Mouse (Mus musculus) heart, adult 18-20 months (tissue): ENCODE results near the gene Eps8l3. TPM values are rescaled to one million over a fixed set of nuclear protein-coding genes. Genes with fewer than 3 reads are reported as not detected.
A peak's percentile ranks its signal among the peaks of the same experiment; 100 is the strongest.

Source experiments
- DNase-seq, 2 experiments: peaks; one replicate each; pipeline ENCODE4 v3.0.0; 2021 to 2022; ENCODE audit warnings: mixed read lengths in 1 of 2
- long read RNA-seq, 2 experiments: library from polyadenylated mRNA; stranded (forward); transcript quantifications; one replicate each; pipeline ENCODE4 v2.0.0; 2021
- total RNA-seq, 2 experiments: library from RNA; stranded (reverse); gene quantifications; 2 replicates each; pipeline ENCODE4 v1.2.3; 2021

Eps8l3 gene
- not detected for total RNA-seq
- long read RNA-seq, experiment 1: 0 reads
- long read RNA-seq, experiment 2: 0 reads

DNA sequence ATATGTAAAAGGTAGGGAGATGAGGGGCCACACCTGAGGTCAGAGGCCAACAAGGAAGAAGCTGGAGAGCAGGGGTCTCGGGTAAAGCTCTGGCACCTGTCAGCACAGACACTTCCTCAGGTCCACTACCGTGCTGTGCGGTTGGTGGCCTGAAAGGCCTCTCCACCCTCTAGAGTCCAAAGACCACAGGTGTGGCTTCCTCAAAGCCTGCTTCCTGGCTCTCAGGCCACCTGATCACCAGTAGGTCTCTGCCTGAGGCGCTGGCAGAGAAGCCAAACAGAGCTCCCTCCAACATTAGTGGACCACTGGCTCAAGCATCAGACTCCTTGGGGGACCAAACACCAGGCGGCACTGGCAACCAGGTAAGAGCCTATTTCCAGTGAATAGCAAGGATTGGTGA, at the start of gene Eps8l3:
Eps8l3 (plus strand) TSS at position 225 of the 400 bp plus-strand sequence.
- DNase-seq: no peak

DNA sequence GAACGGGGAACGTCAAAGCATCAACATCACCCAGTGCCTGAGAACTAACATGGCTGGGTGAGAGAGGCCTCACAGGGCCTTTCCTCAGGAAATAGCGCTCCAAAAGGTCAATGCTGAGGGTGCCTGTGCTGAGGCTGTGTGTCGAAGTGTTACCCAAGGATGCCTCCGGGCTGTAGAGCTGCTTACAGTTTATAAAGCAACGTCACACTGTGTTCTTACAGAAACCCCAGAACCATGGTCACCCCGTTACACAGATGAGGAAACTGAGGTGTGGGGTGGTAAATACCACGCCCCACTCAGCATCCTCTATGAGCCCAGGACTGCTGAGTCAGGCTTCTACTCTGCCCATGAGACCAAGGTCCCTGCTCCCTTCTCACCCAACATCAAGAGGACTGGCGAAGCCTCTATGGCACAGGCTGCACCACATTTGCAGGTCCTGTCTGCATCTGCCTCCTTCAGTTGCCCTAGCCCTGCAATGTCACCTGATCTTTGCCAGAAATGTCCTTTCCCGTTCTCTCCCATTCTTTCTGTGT, 49.1 kb upstream of the Eps8l3 start:
- DNase-seq: no peak

DNA sequence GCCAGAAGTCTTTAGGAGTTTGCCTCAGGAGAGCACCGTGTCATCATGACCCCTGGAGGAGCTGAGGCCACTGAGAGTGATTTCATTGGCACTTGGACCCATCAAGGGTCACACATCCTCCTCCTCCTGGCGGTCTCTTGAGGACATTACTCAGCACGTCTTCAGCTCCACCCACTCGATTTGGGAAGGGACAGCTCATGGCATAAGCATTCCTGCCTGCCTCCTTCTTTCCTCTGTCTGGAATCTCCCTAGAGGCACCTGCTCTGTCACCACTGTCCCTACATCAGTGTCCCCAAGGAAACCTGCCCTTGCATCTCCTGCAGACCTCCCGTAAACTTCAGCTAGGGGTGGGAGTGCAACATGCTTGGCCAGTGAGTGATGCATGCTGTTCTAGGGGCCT, 48.5 kb upstream of the Eps8l3 start:
- peak; percentile 49 to 64 for DNase-seq

DNA sequence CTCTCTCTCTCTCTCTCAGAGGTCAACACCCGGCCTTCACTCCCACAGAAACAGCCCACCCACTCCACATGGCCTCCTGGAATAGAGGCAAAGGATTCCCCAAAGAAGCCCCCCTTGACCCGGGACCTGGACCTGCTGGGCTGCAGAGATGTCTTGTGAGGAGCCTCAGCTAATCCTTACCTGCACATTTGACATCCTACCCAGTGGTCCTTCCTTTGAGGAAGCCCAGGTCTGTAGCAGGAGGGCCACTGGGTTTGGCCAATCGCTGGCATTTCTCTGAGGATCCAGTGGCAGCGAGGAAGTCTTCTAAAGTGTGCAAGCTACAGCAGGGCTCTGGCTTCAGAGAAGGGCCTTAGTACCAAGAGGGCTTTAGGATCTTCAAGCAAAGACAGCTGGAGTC, 48.0 kb upstream of the Eps8l3 start:
- no peak for DNase-seq

DNA sequence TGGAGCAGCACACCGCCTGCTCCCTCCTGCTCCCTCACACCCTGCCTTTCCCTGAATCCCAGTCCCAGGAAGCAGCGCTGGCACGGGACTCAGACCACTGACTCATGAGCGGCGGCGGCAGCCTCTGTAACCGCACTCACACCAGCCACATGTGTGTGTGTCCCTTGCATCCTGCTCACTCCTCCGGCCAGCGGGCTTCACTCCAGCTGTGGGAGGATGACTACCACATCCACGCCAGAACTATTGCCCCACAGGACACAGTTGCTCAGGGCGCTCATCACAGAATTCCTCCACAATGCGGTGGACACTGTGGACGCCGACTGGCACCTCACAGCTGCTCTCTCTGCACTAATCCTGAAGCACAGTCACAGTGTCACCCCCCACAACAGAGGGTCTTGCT, 47.4 kb upstream of the Eps8l3 start:
- DNase-seq: peak; percentile 75 to 87

DNA sequence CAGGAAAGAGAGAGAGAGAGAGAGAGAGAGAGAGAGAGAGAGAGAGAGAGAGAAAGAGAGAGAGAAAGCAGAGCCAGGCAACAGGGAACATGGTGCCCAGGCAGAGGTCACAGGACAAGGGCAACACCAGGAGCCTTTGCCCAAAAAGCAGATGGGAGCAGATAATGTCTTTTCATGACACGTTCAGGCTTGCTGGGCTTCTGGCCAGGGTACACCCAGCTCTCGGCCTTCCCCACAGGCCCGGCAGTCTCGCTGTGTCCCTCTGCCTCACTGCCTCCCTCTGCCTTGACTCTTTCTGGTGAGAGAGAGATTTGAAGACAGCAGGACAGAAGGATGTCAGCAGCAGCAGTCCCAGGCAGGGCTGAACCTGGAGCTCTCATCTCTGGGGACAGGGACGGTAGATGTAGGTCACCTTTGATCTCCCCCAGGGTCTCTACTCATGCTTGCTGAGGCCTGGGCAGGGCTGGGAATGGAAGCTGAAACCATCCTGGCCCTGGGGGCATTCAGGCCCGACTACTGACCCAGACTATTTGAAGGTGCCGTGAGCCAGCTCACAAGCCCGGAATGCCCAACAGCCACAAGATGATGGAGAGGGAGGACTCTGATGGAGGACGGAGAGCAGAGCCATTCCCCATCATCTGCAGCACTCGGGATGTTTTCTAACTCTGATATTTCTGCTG, 45.0 kb upstream of the Eps8l3 start:
- DNase-seq: peak; percentile 65 to 74

DNA sequence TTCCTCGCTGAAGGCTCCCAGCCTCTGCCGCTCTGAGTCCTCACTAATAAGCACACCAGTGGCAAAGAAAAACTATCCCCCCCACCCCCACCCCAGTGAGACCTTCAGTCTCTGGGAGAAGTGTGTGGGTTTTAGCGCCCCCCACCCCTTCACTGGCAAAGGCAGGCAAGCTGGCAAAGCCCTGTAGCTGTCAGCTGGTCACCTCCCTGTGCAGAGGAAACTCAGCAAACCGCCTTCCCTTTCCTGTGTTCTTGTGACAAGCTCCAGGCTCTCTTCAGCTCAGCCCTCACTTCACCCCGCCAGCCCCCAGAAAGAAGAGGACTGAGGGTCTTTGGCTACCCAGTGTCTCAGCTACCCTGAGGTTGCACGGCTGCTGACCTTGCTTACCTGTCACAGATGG, 44.4 kb upstream of the Eps8l3 start:
- no peak for DNase-seq

GRCm38 (mm10) chr3:107833370-107833769, 43.7 kb upstream of the Eps8l3 start:
- no peak for DNase-seq

DNA sequence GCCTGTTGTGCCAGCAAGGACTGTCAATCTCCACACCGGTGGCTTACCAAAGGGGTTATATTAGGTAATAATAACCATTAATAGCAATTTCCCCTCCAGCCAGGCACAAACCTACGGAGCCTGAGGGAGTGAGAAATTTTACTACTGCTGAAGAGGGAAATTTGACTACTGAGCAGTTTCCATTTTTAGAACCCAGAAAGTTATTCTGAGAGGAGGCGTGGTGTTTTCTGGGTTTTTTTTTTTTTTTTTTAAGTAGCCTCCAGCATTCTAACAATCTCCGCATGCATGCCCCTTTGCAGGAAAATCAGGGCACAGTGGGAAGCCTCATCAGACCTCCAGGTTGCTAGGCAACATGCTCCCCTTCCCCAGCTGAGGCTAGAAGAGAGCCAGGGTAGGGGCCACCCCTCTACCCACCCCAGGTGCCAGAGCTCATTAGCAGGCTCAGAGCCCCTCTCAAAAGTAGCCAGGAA, 43.1 kb upstream of the Eps8l3 start:
- no peak for DNase-seq

DNA sequence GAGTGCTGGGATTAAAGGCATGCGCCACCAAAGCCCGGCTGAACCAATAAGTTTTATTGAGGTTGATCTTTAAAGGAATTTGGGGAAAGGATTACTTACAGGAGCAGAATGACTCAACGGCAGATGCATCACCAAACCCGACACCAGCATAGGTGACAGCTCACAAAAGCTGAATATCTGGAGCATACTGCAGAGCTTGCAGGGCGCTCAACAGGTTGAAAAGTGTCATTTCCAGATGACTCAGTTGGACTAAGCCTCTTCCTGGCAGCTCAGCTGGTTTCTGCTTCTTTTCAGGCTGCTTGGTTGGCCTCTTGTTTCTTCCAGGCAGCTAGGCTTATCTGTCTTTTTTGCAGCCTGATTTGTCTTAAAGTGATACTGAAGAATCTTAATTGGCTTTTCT, 41.7 kb upstream of the Eps8l3 start:
- DNase-seq: no peak

- DNase-seq: no peak
These were observed 37.2 kb upstream of the Eps8l3 start for GRCm38 (mm10) chr3:107839855-107840254.

DNA sequence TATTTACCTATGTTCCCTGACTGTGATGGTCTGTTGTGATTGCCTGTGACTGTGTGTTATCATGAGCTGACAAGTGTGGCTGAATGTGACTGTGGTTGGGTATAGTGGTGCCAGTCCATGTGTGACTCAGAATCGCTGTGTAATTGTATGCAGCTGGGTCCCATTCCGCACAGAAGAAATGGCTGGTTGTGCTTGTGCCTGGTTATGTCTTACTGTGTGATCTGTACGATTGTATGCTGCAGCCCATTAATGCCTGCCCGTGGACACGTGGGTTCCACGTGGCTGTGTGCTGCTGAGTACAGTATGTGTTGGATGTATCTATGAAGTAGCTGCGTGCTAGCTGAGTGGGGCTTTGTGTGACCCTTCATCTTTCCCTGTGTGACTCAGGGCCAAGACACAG, 36.2 kb upstream of the Eps8l3 start:
- DNase-seq: no peak

- DNase-seq: peak; percentile 81 to 89
These were observed 35.7 kb upstream of the Eps8l3 start for GRCm38 (mm10) chr3:107841370-107841769.

DNA sequence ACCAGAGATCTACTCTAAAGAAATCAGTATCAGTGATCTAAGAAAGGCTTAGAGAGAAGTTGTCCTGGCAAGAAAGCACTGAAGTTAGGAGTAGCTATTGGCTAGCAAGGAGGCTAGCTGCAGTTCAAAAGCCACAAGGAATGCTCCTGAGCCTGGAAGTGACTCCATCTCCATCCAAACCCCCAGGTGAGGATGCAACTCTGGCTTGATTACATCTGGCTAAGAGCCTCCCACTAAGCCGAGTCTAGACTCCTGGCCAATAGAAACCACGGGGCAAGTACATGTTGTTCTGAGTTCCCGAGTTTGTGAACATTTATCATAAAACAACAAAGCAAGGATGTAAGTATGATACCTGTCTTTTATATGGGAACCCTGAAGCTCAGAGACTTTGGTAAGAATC, 33.6 kb upstream of the Eps8l3 start:
- no peak for DNase-seq

GRCm38 (mm10) chr3:107844001-107844400, 33.0 kb upstream of the Eps8l3 start:
- no peak for DNase-seq

DNA sequence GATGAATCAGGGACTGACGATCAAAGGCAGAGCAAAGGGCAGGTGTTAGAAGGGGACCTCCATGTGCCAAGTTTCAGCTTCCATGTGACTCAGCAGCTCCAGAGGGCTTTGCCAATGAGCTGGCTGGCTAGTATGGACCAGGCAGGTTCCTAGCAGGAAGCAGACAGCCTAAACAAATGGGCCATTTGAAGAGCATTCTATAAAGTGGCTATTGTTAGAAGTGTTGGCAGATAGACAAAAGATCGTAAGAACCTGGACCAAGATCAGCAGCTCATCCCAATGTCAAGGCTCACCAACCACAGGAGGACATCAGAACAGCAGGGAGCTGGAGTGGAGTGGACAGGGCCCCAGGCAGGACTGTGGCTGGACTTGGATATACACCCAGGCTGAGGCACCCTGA, 32.5 kb upstream of the Eps8l3 start:
- DNase-seq: no peak

DNA sequence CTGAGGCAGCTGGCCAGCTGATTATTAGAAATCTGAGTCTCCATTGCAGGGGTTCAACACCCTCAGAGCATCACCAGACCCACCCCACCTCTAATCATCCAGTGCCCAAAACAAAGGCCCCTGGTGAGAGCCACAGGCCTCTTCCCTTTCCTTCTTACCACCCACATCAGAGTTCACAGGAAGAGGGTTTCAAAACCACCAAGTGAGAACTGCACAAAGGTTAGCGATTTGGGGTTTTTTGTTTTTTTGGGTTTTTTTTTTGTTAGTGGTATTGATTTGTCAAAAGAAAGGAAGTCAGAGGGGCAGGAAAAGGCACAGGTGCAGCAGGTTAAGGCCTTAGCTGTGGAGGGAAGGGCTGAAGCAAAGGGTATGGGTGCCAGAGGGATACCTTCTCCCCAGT, 30.9 kb upstream of the Eps8l3 start:
- DNase-seq: no peak

- no peak for DNase-seq
These were observed 30.2 kb upstream of the Eps8l3 start for GRCm38 (mm10) chr3:107846835-107847234.

DNA sequence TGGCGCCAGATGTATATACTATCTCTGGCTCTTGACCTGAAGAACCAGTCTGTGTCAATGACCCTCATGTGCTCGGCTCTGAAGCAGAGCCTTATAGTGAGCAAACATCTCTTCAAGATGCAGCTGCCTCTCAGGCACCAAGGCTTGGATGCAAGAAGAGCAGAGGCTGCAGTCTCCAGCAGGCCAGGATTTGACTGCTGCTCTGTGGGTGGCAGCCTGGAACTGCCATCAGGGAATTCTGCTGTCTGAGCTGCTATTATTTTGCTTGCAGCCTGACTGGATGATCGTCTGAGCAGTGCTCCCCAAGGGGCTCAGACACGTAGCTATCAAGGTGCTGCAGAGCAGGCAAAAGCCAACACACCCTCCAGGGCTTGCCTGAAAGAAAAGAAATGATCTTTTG, 28.9 kb upstream of the Eps8l3 start:
- no peak for DNase-seq

DNA sequence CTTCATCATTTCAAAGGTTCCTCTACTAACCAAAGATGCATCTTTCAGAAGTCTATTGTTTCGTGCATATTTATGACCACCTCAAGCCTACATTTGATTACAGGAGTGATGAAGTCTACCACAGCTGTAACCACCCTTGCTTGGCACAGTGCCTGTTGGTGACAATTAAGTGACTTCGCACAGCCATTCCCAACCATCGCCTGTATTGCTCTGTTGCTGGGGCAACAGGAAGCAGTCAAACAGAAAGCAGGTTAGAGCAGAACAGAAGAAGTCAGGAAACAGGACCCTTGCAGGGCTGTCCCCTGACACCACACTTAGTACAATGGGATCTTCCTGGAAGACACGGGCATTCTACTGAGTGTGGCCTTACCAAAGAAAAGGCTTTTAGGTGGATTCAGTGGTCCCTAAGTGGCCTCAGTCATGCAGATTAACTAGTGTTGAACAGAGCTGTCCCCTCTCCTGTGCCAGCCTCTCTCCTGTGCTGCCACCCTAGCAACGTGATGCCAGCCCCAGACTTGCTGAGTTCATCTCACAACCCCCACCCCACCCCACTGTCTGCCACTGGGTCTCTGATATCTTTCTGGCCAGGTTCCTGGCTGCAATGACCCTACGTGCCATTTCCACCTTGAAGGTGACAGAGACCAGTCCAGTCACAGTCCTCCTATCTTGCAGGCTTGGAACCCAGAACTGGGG, 27.9 kb upstream of the Eps8l3 start:
- DNase-seq: peak in 1 of 2 experiments; percentile 53

DNA sequence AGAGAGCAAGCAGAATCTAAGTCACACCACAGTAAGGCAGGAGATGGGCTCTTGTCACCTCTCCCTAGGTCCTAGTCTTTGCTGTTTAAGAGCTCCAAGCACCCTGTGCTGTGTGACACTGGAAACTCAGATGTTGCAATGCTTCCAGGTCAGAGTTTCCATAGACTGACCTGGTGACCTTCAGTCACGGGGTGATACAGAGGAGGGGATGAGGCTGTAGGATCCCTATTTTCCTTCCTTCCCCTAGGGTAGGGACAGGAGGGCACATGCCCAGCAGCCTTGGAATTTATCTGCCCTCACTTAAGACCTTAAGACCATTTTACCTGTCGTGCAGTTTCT, 27.4 kb upstream of the Eps8l3 start:
- no peak for DNase-seq

DNA sequence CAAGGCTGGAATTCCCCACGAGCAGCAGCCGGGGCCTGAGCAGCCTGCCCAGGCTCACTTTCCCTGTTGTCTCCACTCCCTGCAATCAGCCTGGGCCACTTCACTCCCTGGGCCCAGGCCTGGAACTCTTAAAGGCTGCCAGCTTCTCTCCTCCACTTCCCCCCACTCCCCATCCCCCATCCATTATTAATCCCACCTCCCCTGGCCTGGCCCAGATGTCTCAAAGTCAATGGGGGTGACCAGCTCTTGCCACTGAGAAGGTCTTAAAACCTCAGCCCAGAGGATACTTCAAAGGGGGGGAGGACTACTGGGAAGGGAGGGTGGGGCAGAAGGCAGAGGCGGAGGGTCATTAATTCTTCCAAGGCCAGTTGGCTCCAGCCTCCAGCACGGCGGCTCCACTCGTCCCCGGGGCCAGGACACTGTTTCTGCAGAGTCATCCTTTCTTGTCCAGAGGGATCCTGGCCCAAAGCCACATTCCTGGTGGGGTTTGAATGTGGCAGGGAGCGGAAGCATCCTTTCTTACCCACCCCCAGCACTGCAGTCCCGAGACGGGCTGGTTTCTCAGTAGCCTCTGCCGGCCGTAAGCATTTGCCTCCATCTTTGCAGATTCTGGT, 26.5 kb upstream of the Eps8l3 start:
- peak; percentile 79 to 85 for DNase-seq

DNA sequence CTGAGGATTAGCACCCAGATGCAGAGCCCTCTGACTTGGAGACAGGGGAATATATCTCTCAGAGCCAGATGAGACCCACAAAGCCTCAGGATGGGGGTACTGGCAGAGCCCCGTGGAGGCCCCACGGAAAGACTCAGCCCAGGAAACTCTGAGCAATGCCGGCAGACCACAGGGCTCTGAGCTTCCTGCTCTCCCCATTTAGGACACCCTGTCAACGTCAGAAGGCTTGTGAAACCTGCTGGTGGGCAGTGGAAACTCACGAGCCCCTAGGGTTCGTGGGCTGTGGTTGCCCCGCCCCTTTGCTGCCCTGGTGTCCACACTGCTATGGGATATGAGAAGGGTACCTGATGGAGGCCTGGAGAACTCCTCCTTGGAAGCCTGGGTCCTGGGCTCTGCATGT, 24.2 kb upstream of the Eps8l3 start:
- DNase-seq: no peak
